Mouse (Mus musculus) hindbrain, embryonic 16.5 days (tissue): ENCODE data around the gene Cldn34b4. TPM values are rescaled to one million over a fixed set of nuclear protein-coding genes. Genes with fewer than 3 reads are reported as not detected.

Experiments
- ATAC-seq: fragments of 200-750 bp; cut with Nextera tagmentation; 2 replicates; pipeline ENCODE4 v1.8.0; 2017; ENCODE audit warnings: moderate TSS enrichment, moderate library complexity
- H3K27ac ChIP-seq: fragments of 300-500 bp; sonication (generic); 2 replicates; pipeline ENCODE4 v1.5.1; 2014; ENCODE audit warnings: low read depth, mild to moderate bottlenecking, control low read depth, low read length, moderate library complexity
- H3K27me3 ChIP-seq: fragments of 300-500 bp; sonication (generic); replicated peaks from 2 replicates; pipeline ENCODE4 v1.6.1; 2014; ENCODE audit warnings: low read length; ENCODE audit not compliant: control insufficient read depth, insufficient read depth
- H3K36me3 ChIP-seq: fragments of 300-500 bp; sonication (generic); 2 replicates; pipeline ENCODE4 v1.6.1; 2014; ENCODE audit warnings: mild to moderate bottlenecking, low read length, moderate library complexity, mixed read lengths; ENCODE audit not compliant: control insufficient read depth, insufficient read depth
- H3K4me1 ChIP-seq: fragments of 300-500 bp; sonication (generic); 2 replicates; pipeline ENCODE4 v1.6.1; 2014; ENCODE audit warnings: low read depth, low read length; ENCODE audit not compliant: control insufficient read depth, insufficient read depth
- H3K4me2 ChIP-seq: fragments of 300-500 bp; sonication (generic); 2 replicates; pipeline ENCODE4 v1.6.1; 2014; ENCODE audit warnings: mild to moderate bottlenecking, low read length, control low read depth, moderate library complexity
- H3K4me3 ChIP-seq: fragments of 300-500 bp; sonication (generic); 2 replicates; pipeline ENCODE4 v1.5.1; 2014; ENCODE audit warnings: mild to moderate bottlenecking, low read length, control low read depth, moderate library complexity
- H3K9ac ChIP-seq: fragments of 300-500 bp; sonication (generic); 2 replicates; pipeline ENCODE4 v1.6.1; 2014; ENCODE audit warnings: low read depth, mild to moderate bottlenecking, control low read depth, low read length, moderate library complexity
- H3K9me3 ChIP-seq: fragments of 300-500 bp; sonication (generic); 2 replicates; pipeline ENCODE4 v1.6.1; 2014; ENCODE audit warnings: mild to moderate bottlenecking, low read length, moderate library complexity; ENCODE audit not compliant: control insufficient read depth
- WGBS: fragments of 180-500 bp; shearing (Covaris S2); extraction: QIAGEN DNeasy Blood & Tissue Kit; methylation state at CpG from one replicate; pipeline ENCODE4 v1.1.7; 2014; 5-methylcytosine and 5-hydroxymethylcytosine counted together
- polyA plus RNA-seq: library from polyadenylated mRNA; unstranded; fragments of >200 nt; fragmentation: Nextera tagmentation; extraction: Ambion mirVana; gene quantifications from 2 replicates; pipeline ENCODE4 v1.2.1, GENCODE M21; 2015

The Cldn34b4 gene
- not detected in 2 replicates for polyA plus RNA-seq

DNA sequence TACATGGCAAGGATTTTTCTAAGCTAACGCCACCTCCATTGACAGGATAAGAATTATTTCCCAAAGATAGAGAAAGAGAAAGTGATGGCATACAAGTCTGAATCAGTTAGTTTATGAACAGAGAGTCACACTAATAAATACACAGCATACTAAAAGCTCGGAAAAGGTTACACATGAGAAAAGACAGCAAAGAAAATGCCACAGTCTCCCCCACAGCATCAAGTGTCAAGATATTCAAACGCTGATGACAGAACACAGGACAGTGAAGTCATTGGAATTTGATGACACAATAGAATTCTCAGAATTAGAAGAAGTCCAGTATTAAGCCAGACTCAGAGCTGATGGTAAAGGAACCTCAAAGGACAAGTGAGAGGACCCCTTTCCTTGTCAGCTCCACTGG, at the start of gene Cldn34b4:
Gene Cldn34b4, plus strand, starts transcription at position 301 of the 400 bp plus-strand sequence.
- Histone ChIP-seq H3K4me1 (no peaks in the 10 kb centered on the region), H3K9ac (no peak within 1 kb of the TSS), H3K36me3 (no peaks in the 10 kb centered on the region), H3K4me3 (no peak within 1 kb of the TSS), H3K27me3 (no peaks in the 10 kb centered on the region), H3K27ac (no peak within 1 kb of the TSS), H3K9me3 (no peaks in the 10 kb centered on the region), H3K4me2 (no peak within 1 kb of the TSS)
- WGBS, result 76% methylated on average over 3 of the region's 3 CpGs
- ATAC-seq, result no peak

Other genes starting within 250 kb of the Cldn34b4 start
- not detected in 2 replicates for gene Cldn34b3, start 129.0 kb upstream of the Cldn34b4 start, polyA plus RNA-seq
- gene Cldn34d, start 209.6 kb downstream of the Cldn34b4 start, polyA plus RNA-seq, result not detected in 2 replicates